Mouse (Mus musculus) intestine, embryonic 16.5 days (tissue): ENCODE results near the gene Zbtb8a. TPM values are rescaled to one million over a fixed set of nuclear protein-coding genes. Genes with fewer than 3 reads are reported as not detected.
"Not testable (repeated sequence)": the region's sequence is repeated elsewhere in the genome, so short reads cannot be mapped to it uniquely, and the experiment has no call there.

ENCODE experiments used
- ATAC-seq: fragments of 200-750 bp; cut with Nextera tagmentation; 2 replicates; pipeline ENCODE4 v1.8.0; 2017; ENCODE audit warnings: moderate TSS enrichment, moderate library complexity
- H3K27ac ChIP-seq: fragments of 300-500 bp; sonication (generic); 2 replicates; pipeline ENCODE4 v1.5.1; 2014; ENCODE audit warnings: mild to moderate bottlenecking, low read length
- H3K27me3 ChIP-seq: fragments of 300-500 bp; sonication (generic); replicated peaks from 2 replicates; pipeline ENCODE4 v1.6.1; 2014; ENCODE audit warnings: low read length, control low read depth, mixed read lengths; ENCODE audit not compliant: control insufficient read depth, insufficient read depth
- H3K36me3 ChIP-seq: fragments of 300-500 bp; sonication (generic); 2 replicates; pipeline ENCODE4 v1.6.1; 2014; ENCODE audit warnings: low read length, control low read depth; ENCODE audit not compliant: control insufficient read depth, insufficient read depth
- H3K4me1 ChIP-seq: fragments of 300-500 bp; sonication (generic); 2 replicates; pipeline ENCODE4 v1.6.1; 2014; ENCODE audit warnings: low read length, control low read depth, mixed read lengths; ENCODE audit not compliant: control insufficient read depth, insufficient read depth
- H3K4me2 ChIP-seq: fragments of 300-500 bp; sonication (generic); 2 replicates; pipeline ENCODE4 v1.6.1; 2014; ENCODE audit warnings: low read depth, low read length, control low read depth
- H3K4me3 ChIP-seq: fragments of 300-500 bp; sonication (generic); 2 replicates; pipeline ENCODE4 v1.5.1; 2014; ENCODE audit warnings: mild to moderate bottlenecking, low read length
- H3K9ac ChIP-seq: fragments of 300-500 bp; sonication (generic); 2 replicates; pipeline ENCODE4 v1.6.1; 2014; ENCODE audit warnings: low read depth, low read length
- H3K9me3 ChIP-seq: fragments of 300-500 bp; sonication (generic); 2 replicates; pipeline ENCODE4 v1.6.1; 2016; ENCODE audit warnings: low read length, control low read depth; ENCODE audit not compliant: control insufficient read depth
- WGBS: fragments of 180-500 bp; shearing (Covaris S2); extraction: QIAGEN DNeasy Blood & Tissue Kit; methylation state at CpG from one replicate; pipeline ENCODE4 v1.1.7; 2014; 5-methylcytosine and 5-hydroxymethylcytosine counted together
- polyA plus RNA-seq: library from polyadenylated mRNA; unstranded; fragments of >200 nt; fragmentation: Nextera tagmentation; extraction: Ambion mirVana; gene quantifications from 2 replicates; pipeline ENCODE4 v1.2.1, GENCODE M21; 2015

The Zbtb8a gene
- polyA plus RNA-seq: 13.6 and 14.0 TPM in 2 replicates

DNA sequence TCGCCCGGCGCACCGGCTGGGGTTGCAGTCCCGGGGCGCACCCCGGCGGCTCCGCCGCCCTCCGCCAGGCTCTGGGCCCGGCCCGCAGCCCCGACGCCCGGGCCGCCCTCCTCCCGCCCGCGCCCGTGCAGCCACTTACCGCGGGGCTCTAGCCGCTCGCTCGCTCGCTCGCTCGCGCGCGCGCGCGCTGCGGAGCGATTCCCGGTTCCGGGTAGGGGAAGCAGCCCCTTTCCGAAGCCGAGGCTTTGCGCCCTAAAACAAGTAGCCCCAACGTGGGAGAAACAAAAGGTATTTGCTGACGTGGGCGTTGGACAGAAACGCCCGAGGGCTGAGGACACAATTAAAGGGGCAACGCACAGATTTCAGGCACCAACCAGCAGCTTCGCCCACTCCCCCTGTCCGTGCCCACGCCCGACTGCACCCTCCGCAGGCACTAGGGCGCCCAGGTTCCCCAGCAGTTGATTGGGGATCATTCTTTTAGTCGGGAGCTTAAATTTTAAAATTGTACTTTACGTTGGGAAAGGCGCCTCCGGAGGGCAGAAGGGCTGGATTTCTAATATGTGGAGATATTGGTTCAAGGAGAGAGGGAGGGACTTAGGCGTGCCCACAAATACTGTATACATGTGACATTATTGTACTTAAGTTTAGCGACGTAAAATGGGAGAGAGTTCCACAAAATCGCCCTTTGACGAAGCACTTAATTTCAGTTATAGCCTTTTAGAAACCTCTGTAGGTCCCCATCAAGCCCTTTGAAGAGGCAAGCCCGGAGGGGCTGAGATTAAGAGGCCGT lies at the start of gene Zbtb8a:
Gene Zbtb8a, minus strand, starts transcription at position 516 of the 790 bp plus-strand sequence.
- Histone ChIP-seq H3K4me3 (peak within 1 kb of the TSS; percentile 81), H3K27ac (peak within 1 kb of the TSS; percentile 89), H3K9me3 (no peaks in the 10 kb centered on the region), H3K4me1 (peaks cover 10% of the 10 kb centered on the region), H3K9ac (peak within 1 kb of the TSS; percentile 94), H3K27me3 (no peaks in the 10 kb centered on the region), H3K36me3 (no peaks in the 10 kb centered on the region), H3K4me2 (peak within 1 kb of the TSS; percentile 56)
- peak; percentile 68 for ATAC-seq
- 1% methylated on average over 64 of the region's 65 CpGs for WGBS

DNA sequence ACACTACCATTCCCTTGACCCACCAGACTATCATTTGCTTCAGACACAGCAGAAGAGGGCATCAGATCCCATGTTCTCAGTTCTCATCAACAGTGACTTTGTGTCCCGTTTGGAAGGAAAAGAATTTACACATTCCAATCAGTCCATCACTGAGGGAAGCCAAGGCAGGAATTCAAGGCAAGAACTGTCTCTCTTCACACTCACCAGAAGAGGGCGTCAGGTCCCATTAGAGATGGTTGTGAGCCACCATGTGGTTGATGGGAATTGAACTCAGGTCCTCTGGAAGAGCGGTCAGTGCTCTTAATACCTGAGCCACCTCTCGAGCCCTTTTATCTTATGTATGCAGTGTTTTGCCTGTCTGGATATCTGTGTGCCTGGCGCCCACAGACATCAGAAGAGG lies 40.4 kb upstream of the Zbtb8a start:
- Histone ChIP-seq H3K27ac (no peak overlapping the region), H3K4me3 (no peak overlapping the region), H3K9ac (no peak overlapping the region), H3K4me1 (0 out of 2 replicates have a peak, but pooled peaks cover 4% of the 10 kb centered on the region), H3K4me2 (no peak overlapping the region), H3K36me3 (no peaks in the 10 kb centered on the region), H3K27me3 (no peaks in the 10 kb centered on the region), H3K9me3 (no peaks in the 10 kb centered on the region)
- ATAC-seq: no peak
- WGBS: 72% methylated on average over 5 of the region's 5 CpGs

DNA sequence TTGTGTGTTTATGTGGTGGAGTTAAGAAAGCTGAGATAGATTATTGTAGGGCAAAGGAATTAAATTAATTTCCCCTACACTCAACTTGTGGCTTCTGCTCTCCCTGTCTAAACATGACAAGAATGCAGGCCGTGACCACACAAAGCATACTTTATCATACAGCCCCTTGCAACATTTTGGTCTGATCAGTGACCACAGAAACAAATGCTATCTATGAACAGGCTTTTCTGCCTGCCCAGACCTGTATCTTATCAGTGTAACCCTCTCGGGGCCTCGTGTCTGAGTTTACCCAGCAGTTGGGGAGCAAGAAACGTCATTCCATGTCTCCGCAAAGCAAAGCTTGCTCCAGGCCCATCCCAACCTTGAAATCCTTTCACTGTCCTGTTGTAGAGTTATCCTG lies 38.6 kb upstream of the Zbtb8a start:
- Histone ChIP-seq H3K27me3 (no peaks in the 10 kb centered on the region), H3K4me3 (no peak overlapping the region), H3K4me1 (0 out of 2 replicates have a peak, but pooled peaks cover 4% of the 10 kb centered on the region), H3K4me2 (no peak overlapping the region), H3K36me3 (no peaks in the 10 kb centered on the region), H3K9ac (no peak overlapping the region), H3K27ac (no peak overlapping the region), H3K9me3 (no peaks in the 10 kb centered on the region)
- 45% methylated on average over 5 of the region's 5 CpGs for WGBS
- ATAC-seq: 0 out of 2 replicates have a peak, but pooled peaks have one; percentile 38

DNA sequence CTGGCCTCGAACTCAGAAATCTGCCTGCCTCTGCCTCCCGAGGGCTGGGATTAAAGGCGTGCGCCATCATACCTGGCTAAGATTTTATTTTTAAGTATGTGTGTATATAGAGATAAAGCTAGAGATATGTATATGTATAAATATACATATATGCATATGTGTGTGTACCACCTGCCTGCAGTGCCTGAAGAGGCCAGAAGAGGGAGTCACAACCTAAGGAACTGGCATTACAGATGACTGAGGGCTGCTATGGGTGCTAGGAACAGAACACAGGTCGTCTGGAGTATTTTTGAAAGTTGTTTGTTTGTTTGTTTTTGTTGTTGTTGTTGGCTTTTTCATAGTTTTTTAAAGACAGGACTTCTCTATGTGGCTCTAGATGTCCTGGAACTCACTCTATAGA lies 38.0 kb upstream of the Zbtb8a start:
- Histone ChIP-seq H3K36me3 (no peaks in the 10 kb centered on the region), H3K27me3 (no peaks in the 10 kb centered on the region), H3K4me1 (0 out of 2 replicates have a peak, but pooled peaks cover 4% of the 10 kb centered on the region), H3K4me2 (no peak overlapping the region), H3K9ac (no peak overlapping the region), H3K27ac (no peak overlapping the region), H3K4me3 (no peak overlapping the region), H3K9me3 (no peaks in the 10 kb centered on the region)
- 89% methylated on average over 5 of the region's 5 CpGs for WGBS
- no peak for ATAC-seq

DNA sequence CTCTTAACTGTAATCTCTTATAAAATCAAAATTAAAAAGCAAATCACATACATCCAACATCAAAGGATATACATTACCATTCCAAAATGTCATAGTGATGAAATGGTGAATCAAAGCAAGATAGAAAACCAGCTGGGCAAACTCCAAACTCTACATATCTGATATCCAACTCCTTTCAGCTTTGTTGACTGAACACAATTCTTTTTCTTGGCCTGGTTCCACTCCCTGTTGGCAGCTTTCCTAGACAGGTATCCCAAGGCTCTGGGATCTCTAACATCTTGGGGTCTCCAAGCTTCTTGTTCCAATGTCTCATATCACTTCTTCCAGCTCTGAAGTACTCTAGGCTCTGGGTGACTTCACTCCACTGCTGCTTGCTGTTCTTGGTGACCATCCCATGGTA lies 33.1 kb upstream of the Zbtb8a start:
- no peaks in the 10 kb centered on the region for H3K9me3 ChIP-seq
- no peak overlapping the region for H3K4me2 ChIP-seq
- ATAC-seq: no peak
- no peak overlapping the region for H3K9ac ChIP-seq
- no peaks in the 10 kb centered on the region for H3K27me3 ChIP-seq
- H3K4me1 ChIP-seq: peaks cover 4% of the 10 kb centered on the region; the same call in 1 of the 2 replicates
- no peak overlapping the region for H3K4me3 ChIP-seq
- H3K27ac ChIP-seq: no peak overlapping the region
- no peaks in the 10 kb centered on the region for H3K36me3 ChIP-seq

DNA sequence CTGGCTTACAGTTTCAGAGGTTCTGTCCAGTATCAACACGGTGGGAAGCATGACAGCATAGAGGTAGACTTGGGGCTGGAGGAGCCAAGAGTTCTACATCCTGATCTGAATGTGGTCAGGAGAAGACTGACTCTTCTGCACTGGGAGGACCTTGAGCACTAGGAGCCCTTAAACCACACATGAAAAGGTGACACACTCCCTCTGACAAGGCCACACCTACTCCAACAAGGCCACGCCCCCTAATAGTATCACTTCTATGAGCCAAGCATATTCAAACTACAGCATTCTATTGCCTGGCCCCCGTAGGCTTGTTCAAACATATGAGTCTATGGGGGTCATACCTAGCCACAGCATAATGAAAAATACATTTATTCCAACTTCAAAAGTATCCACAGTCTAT lies 32.6 kb upstream of the Zbtb8a start:
- not testable (repeated sequence) for H3K9me3 ChIP-seq, H3K27me3 ChIP-seq, H3K4me3 ChIP-seq, ATAC-seq, H3K4me2 ChIP-seq, H3K36me3 ChIP-seq, H3K9ac ChIP-seq, H3K27ac ChIP-seq, H3K4me1 ChIP-seq
- WGBS: 87% methylated on average over 3 of the region's 3 CpGs

DNA sequence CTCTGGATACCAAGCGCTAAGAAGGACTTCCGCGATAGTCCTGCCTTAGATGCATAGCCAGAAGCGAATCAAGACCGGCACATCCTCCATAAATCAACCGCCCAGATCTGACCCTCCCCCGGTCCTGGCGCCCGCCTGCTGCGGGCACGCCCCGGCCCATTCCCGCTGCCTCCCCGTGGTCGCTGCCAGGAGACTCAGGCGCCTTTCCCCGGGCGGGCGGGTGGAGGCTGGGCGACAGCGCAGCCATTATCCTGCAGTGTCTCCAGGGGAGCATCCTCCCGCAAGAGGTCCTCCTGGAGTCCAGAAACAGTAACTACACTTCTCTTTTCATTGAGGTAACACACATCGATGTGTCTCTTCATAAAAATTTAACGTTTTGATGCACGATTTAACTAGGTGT lies 28.5 kb upstream of the Zbtb8a start:
- Histone ChIP-seq H3K27ac (0 out of 2 replicates have a peak overlapping the region, but pooled peaks have one; percentile 17), H3K9ac (peak overlapping the region; percentile 68), H3K36me3 (no peaks in the 10 kb centered on the region), H3K27me3 (no peaks in the 10 kb centered on the region), H3K4me1 (peaks cover 5% of the 10 kb centered on the region; the same call in 1 of the 2 replicates), H3K9me3 (no peaks in the 10 kb centered on the region), H3K4me2 (peak overlapping the region; percentile 75), H3K4me3 (peak overlapping the region; percentile 49)
- peak; percentile 77 for ATAC-seq
- 3% methylated on average over 25 of the region's 25 CpGs for WGBS

DNA sequence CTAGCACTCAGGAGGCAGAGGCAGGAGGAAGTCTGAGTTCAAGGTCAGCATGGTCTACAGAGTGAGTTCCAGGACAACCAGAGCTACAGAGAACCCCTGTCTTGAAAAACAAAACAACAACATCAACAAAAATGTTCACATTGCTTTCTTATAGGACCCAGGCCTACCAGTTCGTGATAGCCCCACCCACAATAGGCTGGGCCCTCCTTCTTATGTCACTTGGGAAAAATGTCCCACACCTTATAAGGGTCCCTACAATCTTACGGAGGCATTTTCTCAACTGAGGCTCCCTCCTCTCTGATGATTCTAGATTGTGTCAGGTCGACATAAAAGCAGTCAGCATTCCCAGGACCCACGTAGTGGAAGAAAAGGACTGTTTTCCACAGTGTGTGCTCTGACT lies 21.9 kb upstream of the Zbtb8a start:
- WGBS: 75% methylated on average over 4 of the region's 4 CpGs
- H3K4me3 ChIP-seq: no peak overlapping the region
- no peak for ATAC-seq

DNA sequence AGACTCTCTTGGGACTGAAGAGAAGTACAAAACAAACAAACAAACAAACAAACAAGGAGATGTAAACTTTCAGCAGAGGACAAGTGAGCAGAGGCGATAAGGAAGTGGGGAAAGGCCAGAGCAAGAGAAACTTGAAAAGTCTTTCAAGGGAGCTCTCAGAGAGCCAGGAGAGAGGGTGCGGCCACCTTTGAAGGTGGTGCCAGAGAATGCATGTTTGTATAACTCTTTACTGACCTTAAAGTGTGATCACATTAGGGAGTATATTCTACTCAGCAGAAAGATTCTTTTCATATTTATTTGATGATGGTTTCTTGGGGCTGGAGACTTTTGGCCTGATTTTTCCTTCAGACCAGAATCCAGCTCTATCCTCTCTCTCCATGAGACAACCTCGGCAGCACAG lies 19.0 kb upstream of the Zbtb8a start:
- 64% methylated on average over 3 of the region's 3 CpGs for WGBS
- Histone ChIP-seq H3K27ac (no peak overlapping the region), H3K4me2 (no peak overlapping the region)

More for the DNA sequence above, 21.9 kb upstream of the Zbtb8a start:
- H3K9ac ChIP-seq: no peak overlapping the region
- no peaks in the 10 kb centered on the region for H3K4me1 ChIP-seq
- H3K27ac ChIP-seq: no peak overlapping the region
- no peaks in the 10 kb centered on the region for H3K27me3 ChIP-seq
- H3K9me3 ChIP-seq: no peaks in the 10 kb centered on the region
- no peaks in the 10 kb centered on the region for H3K36me3 ChIP-seq
- H3K4me2 ChIP-seq: no peak overlapping the region

More for the DNA sequence above, 19.0 kb upstream of the Zbtb8a start:
- no peaks in the 10 kb centered on the region for H3K27me3 ChIP-seq
- H3K4me3 ChIP-seq: no peak overlapping the region
- no peaks in the 10 kb centered on the region for H3K36me3 ChIP-seq
- 0 out of 2 replicates have a peak, but pooled peaks cover 3% of the 10 kb centered on the region for H3K4me1 ChIP-seq
- no peak for ATAC-seq
- H3K9me3 ChIP-seq: no peaks in the 10 kb centered on the region
- no peak overlapping the region for H3K9ac ChIP-seq
